Mouse (Mus musculus) C2C12 (cell line): ENCODE measurements around the gene Lpar1. TPM values are rescaled to one million over a fixed set of nuclear protein-coding genes. Genes with fewer than 3 reads are reported as not detected.

Experiments
- H3K27me3 ChIP-seq: one replicate; pipeline ENCODE4 v1.6.1; 2011; ENCODE audit not compliant: control insufficient read depth, insufficient read depth, insufficient read length
- H3K36me3 ChIP-seq: one replicate; pipeline ENCODE4 v1.6.1; 2011; ENCODE audit not compliant: control insufficient read depth, insufficient read depth
- H3K4me3 ChIP-seq: one replicate; pipeline ENCODE4 v1.5.1; 2011; ENCODE audit warnings: mild to moderate bottlenecking, control low read depth; ENCODE audit not compliant: poor library complexity, insufficient read depth, severe bottlenecking
- H3K79me2 ChIP-seq: one replicate; pipeline ENCODE4 v1.6.1; 2011; ENCODE audit not compliant: control insufficient read depth, insufficient read depth
- H3K79me3 ChIP-seq: one replicate; pipeline ENCODE4 v1.6.1; 2011; ENCODE audit warnings: low read depth, control low read depth
- H3ac ChIP-seq: one replicate; pipeline ENCODE3; 2011; ENCODE audit warnings: low read depth; ENCODE audit not compliant: control insufficient read depth, insufficient read length
- CEBPB ChIP-seq: IDR thresholded peaks from one replicate; pipeline ENCODE4 v1.6.1; 2011; ENCODE audit warnings: low read depth, mild to moderate bottlenecking, control low read depth, moderate library complexity
- CTCF ChIP-seq: IDR thresholded peaks from one replicate; pipeline ENCODE4 v1.5.1; 2011; ENCODE audit not compliant: control insufficient read depth, insufficient read depth, insufficient read length
- FOSL1 ChIP-seq: IDR thresholded peaks from one replicate; pipeline ENCODE4 v1.8.0; 2011; ENCODE audit warnings: mild to moderate bottlenecking, low read length; ENCODE audit not compliant: poor library complexity, insufficient read depth, severe bottlenecking
- MAX ChIP-seq: IDR thresholded peaks from one replicate; pipeline ENCODE4 v1.6.1; 2011; ENCODE audit warnings: mild to moderate bottlenecking, control low read depth
- MYOD1 ChIP-seq: IDR thresholded peaks from one replicate; pipeline ENCODE4 v1.6.1; 2011; ENCODE audit warnings: low read depth; ENCODE audit not compliant: control insufficient read depth, insufficient read length
- MYOG ChIP-seq: IDR thresholded peaks from one replicate; pipeline ENCODE4 v1.6.1; 2011; ENCODE audit not compliant: control insufficient read depth, insufficient read length; ENCODE audit errors: extremely low read depth
- USF1 ChIP-seq: IDR thresholded peaks from one replicate; pipeline ENCODE4 v1.6.1; 2011; ENCODE audit warnings: low read depth, mild to moderate bottlenecking, control low read depth, moderate library complexity
- polyA plus RNA-seq: library from polyadenylated mRNA; unstranded; fragments of >200 nt; fragmentation: generic; extraction: Trizol; gene quantifications from one replicate; pipeline ENCODE4 v1.2.1, GENCODE M21; 2012; ENCODE audit warnings: missing spikeins

The Lpar1 gene
- polyA plus RNA-seq, 1 experiment, result 14.4 TPM

DNA sequence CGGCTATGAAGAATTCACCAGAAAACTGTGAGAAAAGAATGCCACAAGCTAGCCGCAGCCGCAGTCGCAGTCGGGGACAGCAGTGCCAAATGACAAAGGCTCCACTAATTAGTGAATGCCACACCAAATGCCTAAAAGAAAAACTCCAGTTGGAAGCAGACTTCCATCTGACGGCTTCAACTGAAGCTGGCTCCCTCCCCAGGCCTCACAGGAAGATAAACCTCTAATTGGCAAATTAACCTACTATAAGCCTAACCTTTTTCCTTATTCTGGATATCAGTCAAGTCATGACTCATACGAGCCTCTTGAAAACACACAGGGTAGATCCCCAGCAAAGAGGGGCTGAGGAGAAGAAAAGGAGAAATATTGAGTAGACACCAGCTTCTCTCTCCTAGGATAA is 44.9 kb downstream of the Lpar1 start:
- peaks cover 35% of the 10 kb centered on the region for H3K79me3 ChIP-seq
- H3K79me2 ChIP-seq, result peaks cover 66% of the 10 kb centered on the region
- TF ChIP-seq MYOD1 (no peak), CEBPB (no peak), MYOG (no peak), CTCF (no peak), USF1 (no peak), MAX (no peak), FOSL1 (no peak)
- no peak overlapping the region for H3ac ChIP-seq
- peaks cover 10% of the 10 kb centered on the region for H3K36me3 ChIP-seq
- H3K27me3 ChIP-seq, result no peaks in the 10 kb centered on the region
- no peak overlapping the region for H3K4me3 ChIP-seq

DNA sequence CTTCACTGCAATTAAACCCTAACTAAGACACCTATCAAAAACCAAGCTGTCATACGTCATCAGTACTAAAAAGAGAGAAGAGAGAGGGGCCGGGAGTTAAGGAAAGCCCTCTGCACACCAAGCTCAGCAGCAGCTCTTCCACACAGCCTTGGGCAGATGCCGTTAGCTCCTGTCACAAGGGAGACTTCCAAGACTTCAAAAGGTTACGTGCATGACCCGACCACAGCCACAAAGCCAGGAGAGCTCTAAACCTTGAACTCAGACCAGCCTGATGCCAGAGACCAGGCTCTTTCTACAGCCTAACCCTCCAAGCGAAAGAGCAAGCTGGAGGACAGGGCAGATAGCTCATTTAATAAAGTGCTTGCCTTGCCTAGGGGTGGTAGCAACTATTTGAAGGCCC is 46.2 kb downstream of the Lpar1 start:
- Histone ChIP-seq H3K27me3 (no peaks in the 10 kb centered on the region), H3K36me3 (peaks cover 21% of the 10 kb centered on the region), H3K79me2 (peaks cover 60% of the 10 kb centered on the region), H3K4me3 (no peak overlapping the region), H3K79me3 (peaks cover 30% of the 10 kb centered on the region), H3ac (no peak overlapping the region)
- TF ChIP-seq CTCF, result no peak
- no peak for TF ChIP-seq MYOG
- no peak for TF ChIP-seq MAX
- no peak for TF ChIP-seq CEBPB
- no peak for TF ChIP-seq USF1
- TF ChIP-seq FOSL1, result no peak
- no peak for TF ChIP-seq MYOD1

DNA sequence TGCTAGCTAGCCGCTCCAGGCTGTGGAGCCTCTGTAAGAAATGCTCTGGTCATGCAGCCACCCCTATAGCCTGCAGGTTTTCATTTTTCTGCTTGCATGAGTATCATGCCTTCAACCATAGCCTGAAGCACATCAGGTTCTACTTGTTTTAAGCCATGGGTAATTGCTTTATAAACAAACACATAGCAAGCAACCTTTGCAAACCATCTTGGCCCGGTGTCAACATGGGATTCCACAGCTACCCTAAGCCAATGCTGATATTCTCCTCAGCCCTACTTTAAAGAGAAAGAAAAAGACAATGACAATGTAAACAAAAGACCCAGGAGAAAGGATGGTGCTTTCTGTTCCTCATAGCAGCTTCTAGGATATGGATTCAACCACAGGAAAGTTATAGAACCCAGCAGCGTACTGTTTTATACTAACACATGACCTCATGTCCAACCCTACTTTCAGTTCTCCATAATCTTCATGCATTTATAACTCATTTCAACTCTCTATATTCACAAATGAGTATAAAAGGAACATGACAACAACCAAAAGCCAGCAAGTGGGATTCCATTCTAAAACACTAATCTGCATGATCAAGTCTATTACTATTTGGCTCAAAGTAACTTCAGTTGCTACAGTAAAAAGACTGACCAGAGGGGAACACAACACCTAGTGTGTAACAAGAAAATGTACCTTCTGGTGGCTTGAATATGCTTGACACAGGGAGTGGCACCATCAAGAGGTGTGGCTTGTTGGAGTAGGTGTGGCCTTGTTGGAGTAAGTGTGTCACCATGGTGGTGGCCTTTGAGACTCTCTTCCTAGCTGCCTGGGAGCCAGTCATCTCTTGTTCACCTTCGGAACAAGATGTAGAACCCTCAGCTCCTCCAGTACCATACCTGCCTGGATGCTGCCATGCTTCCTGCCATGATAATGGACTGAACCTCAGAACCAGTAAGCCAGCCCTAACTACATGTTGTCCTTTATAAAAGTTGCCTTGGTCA is 46.9 kb downstream of the Lpar1 start:
- H3K79me2 ChIP-seq, result peaks cover 59% of the 10 kb centered on the region
- H3K4me3 ChIP-seq, result no peak overlapping the region
- no peak overlapping the region for H3ac ChIP-seq
- TF ChIP-seq FOSL1 (no peak), CEBPB (no peak), MYOG (no peak), MYOD1 (no peak), CTCF (no peak), MAX (no peak), USF1 (no peak)
- peaks cover 23% of the 10 kb centered on the region for H3K79me3 ChIP-seq
- no peaks in the 10 kb centered on the region for H3K27me3 ChIP-seq
- H3K36me3 ChIP-seq, result peaks cover 25% of the 10 kb centered on the region

DNA sequence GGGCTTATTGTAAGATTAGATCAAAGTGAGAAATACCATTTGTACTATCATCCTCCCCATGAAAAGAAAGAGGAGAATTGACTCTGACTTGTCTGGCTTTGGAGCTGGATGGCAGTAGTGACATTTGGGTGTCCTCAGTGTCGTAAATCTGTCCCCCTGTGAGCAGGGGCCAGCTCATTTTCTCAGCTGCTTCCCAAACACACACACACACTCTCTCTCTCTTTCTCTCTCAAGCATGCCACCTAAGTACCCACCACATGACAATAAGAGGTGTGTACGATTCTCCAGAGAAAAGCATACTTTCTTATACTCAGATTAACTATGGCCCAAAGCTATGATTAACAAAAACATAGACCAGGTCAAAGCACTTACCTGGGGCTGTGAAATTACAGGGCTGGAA is 49.4 kb downstream of the Lpar1 start:
- Histone ChIP-seq H3K36me3 (peaks cover 30% of the 10 kb centered on the region), H3K79me2 (peaks cover 45% of the 10 kb centered on the region), H3K4me3 (no peak overlapping the region), H3ac (no peak overlapping the region), H3K27me3 (no peaks in the 10 kb centered on the region), H3K79me3 (peaks cover 22% of the 10 kb centered on the region)
- TF ChIP-seq FOSL1 (no peak), MYOG (no peak), MAX (no peak), CTCF (no peak), CEBPB (no peak), MYOD1 (no peak), USF1 (no peak)

DNA sequence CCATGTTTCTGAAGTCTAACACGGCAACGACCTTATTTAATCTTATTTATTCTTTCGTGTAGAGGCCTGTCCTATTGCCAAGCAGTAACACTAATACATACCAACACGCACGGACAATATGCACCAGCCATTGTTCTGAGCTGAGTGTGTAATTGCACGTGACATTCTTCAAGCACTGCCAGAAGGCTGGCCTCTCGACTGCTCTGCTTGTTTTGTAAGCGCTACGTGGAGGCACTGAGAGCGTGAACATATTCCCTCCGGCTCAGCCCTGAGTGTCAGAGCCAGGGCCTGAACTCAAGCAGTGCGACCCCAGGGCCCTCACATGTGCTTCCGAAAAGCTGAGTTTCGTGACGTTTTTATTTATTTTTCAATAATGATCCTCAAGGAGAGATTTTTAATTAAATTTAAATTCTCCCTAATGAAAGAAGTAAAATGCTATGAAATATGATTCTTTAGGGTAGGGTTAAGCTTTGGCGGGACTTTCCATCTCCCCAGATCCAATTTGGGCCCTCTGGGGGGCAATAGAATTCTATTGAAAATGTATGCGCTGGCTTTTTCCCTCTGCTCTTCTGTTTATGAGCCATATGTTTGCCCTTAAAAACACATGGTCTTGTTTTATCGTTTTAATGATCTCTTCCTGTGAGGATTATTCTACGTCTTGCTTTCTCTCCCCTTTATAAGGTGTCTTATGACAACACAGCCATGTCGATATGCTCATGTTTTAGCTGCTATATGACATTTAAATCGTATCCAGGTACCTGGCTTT is 52.5 kb downstream of the Lpar1 start:
- Histone ChIP-seq H3ac (no peak overlapping the region), H3K27me3 (no peaks in the 10 kb centered on the region), H3K4me3 (no peak overlapping the region), H3K79me3 (peaks cover 9% of the 10 kb centered on the region), H3K79me2 (peaks cover 24% of the 10 kb centered on the region), H3K36me3 (peaks cover 30% of the 10 kb centered on the region)
- TF ChIP-seq CTCF, result no peak
- TF ChIP-seq MYOG, result no peak
- TF ChIP-seq MYOD1, result no peak
- TF ChIP-seq FOSL1, result no peak
- TF ChIP-seq MAX, result no peak
- TF ChIP-seq USF1, result no peak
- no peak for TF ChIP-seq CEBPB
